Mouse (Mus musculus) right cerebral cortex, adult 2 months (tissue): ENCODE results near the gene Eef2.
"Not testable (repeated sequence)": the region's sequence is repeated elsewhere in the genome, so short reads cannot be mapped to it uniquely, and the experiment has no call there.

Experiments
- DNase-seq, 2 experiments: peaks; one replicate each; pipeline ENCODE4 v3.0.0; 2021 to 2022; ENCODE audit warnings: low spot score in 2 of 2

The Eef2 gene

GRCm38 (mm10) chr10:81200141-81200540, 23.7 kb downstream of the Eef2 start:
- no peak for DNase-seq

- no peak for DNase-seq
Measured at GRCm38 (mm10) chr10:81200605-81201287, 24.3 kb downstream of the Eef2 start.

GRCm38 (mm10) chr10:81201807-81202758, 25.7 kb downstream of the Eef2 start, which contains the start of gene Nmrk2:
Gene Nmrk2 (minus strand): TSS chr10:81202051.
- DNase-seq = no peak

GRCm38 (mm10) chr10:81202978-81203720, 26.7 kb downstream of the Eef2 start:
- DNase-seq = no peak

GRCm38 (mm10) chr10:81204137-81204536, 27.7 kb downstream of the Eef2 start:
- no peak for DNase-seq

- DNase-seq = no peak
Measured at GRCm38 (mm10) chr10:81210154-81210553, 33.7 kb downstream of the Eef2 start.

GRCm38 (mm10) chr10:81216260-81216659, 39.8 kb downstream of the Eef2 start:
- no peak for DNase-seq

GRCm38 (mm10) chr10:81216810-81217209, 40.4 kb downstream of the Eef2 start:
- DNase-seq = no peak

- not testable (repeated sequence) for DNase-seq
Measured at GRCm38 (mm10) chr10:81217267-81217666, 40.8 kb downstream of the Eef2 start.

- DNase-seq = peak; percentile 56 to 65
Measured at GRCm38 (mm10) chr10:81217964-81218363, 41.5 kb downstream of the Eef2 start.

GRCm38 (mm10) chr10:81221402-81222015, 45.1 kb downstream of the Eef2 start:
- no peak for DNase-seq

- not testable (repeated sequence) for DNase-seq
Measured at GRCm38 (mm10) chr10:81223731-81224130, 47.3 kb downstream of the Eef2 start.

- peak; percentile 53 to 56 for DNase-seq
Measured at GRCm38 (mm10) chr10:81229735-81230437, 53.5 kb downstream of the Eef2 start.

GRCm38 (mm10) chr10:81230438-81231332, 54.3 kb downstream of the Eef2 start, which contains the start of gene Atcay:
Gene Atcay (minus strand): TSS chr10:81230833.
- DNase-seq = peak; percentile 85 to 88

GRCm38 (mm10) chr10:81231436-81231835, 55.0 kb downstream of the Eef2 start:
- no peak for DNase-seq
